Mouse (Mus musculus): ENCODE measurements at regions not wholly inside any gene's neighbourhood (a gene's known extent, or its start where the extent isn't known, plus 50 kb on each side); places are given as distances from the start of the nearest gene placed in this dataset.
"Not testable (repeated sequence)": the region's sequence is repeated elsewhere in the genome, so short reads cannot be mapped to it uniquely, and the experiment has no call there.

DNA sequence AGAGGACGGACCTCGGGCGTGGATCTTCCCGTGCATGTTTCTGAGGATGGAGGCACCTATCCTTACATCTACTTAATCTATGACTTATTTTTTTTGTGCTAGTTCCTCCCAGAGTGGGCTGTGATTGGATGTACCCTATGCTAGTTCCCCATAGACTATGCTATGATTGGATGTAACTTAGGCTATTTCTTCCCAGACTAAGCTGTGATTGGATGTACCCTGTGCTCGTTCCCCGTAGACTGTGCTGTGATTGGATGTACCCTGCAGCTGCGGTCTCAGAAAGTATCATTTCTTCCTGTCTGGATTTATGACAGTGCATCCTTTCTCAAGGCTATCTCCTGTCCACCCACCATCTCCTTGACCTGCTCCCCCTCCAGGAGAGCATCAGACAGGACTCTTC is 410.2 kb downstream of the Ptpru start:
- H3K9ac ChIP-seq, result no peak overlapping the region
- no peak overlapping the region for H3K4me2 ChIP-seq
- WGBS, result 89% methylated on average over 7 of the region's 7 CpGs
- H3K36me3 ChIP-seq, result no peaks in the 10 kb centered on the region
- H3K4me1 ChIP-seq (replicated peaks), result no peaks in the 10 kb centered on the region
- H3K27me3 ChIP-seq, result no peaks in the 10 kb centered on the region
- H3K4me3 ChIP-seq, result no peak overlapping the region
- H3K9me3 ChIP-seq (replicated peaks), result no peaks in the 10 kb centered on the region
- H3K27ac ChIP-seq, result no peak overlapping the region
- ATAC-seq (replicated peaks; ENCODE audit: insufficient number of reproducible peaks, insufficient read depth, low FRiP score, low read depth), result no peak

DNA sequence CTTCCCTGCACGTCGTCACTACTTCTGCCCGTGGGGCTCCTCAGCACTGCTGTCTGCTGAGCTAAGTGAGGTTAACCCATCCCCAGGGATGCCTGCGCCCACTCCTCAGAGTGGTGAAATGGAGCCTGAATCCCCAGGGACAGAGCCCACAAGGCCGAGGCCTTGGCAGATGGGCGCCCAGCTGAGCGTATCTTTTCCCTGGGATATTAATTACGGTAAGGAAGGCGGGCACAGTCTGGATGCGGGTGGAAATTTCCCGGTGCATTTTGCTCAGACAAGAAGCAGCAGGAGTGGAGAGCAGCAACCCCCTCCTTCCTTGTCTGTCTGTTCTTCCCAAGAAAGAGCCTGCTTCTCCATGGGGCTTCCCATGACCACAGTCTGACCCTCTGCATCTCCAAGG is 408.7 kb downstream of the Ptpru start:
- H3K4me3 ChIP-seq, result no peak overlapping the region
- H3K4me2 ChIP-seq, result no peak overlapping the region
- H3K27ac ChIP-seq, result no peak overlapping the region
- H3K36me3 ChIP-seq, result no peaks in the 10 kb centered on the region
- H3K9me3 ChIP-seq (replicated peaks), result no peaks in the 10 kb centered on the region
- H3K27me3 ChIP-seq, result no peaks in the 10 kb centered on the region
- no peak for ATAC-seq (replicated peaks; ENCODE audit: insufficient number of reproducible peaks, insufficient read depth, low FRiP score, low read depth)
- no peak overlapping the region for H3K9ac ChIP-seq
- WGBS, result 66% methylated on average over 11 of the region's 11 CpGs
- no peaks in the 10 kb centered on the region for H3K4me1 ChIP-seq (replicated peaks)

DNA sequence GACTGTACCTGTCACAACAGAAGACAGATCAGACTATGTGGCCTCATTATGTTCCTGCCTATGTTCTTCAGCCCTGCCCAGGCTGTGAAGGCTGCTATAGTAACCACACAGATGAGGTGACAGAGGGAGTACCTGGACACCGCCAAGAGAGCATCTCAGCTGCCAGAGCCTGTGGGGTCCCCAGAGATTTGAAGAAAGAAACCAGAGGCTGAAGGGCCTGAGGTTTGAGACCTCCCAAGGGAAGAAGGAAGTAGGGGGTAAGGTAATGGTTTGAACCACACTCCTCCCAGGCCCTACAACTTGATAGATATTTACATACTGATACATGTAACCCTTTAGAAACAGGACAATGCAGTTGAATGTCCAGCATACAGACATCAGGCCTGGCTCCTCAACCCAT is 407.7 kb downstream of the Ptpru start:
- H3K9ac ChIP-seq, result no peak overlapping the region
- no peaks in the 10 kb centered on the region for H3K4me1 ChIP-seq (replicated peaks)
- 73% methylated on average over 1 of the region's 1 CpGs for WGBS

DNA sequence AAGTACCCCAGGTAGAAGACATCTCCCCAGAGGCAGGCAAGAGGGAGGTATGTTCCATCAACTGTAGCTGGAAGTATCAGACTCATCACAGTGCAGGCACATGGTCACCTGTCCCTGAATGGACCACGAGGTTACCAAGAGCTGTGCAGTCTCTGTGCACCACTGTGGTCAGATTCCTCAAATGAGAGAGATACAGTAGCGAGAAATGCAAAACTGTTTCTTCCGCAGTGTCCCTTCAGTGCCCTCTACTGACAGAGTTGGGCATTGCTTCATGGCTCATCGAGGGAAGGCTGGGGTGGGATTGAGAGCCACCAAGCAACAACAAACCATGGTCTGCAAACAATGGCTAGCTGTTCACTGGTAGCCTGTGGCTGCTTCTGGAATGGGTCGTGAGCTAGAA is 406.9 kb downstream of the Ptpru start:
- Histone ChIP-seq H3K36me3 (no peaks in the 10 kb centered on the region), H3K27ac (no peak overlapping the region), H3K9ac (no peak overlapping the region), H3K4me3 (no peak overlapping the region), H3K4me2 (no peak overlapping the region), H3K4me1 (replicated peaks) (no peaks in the 10 kb centered on the region), H3K9me3 (replicated peaks) (no peaks in the 10 kb centered on the region), H3K27me3 (no peaks in the 10 kb centered on the region; the same call in 1 of the 2 replicates)
- WGBS, result 11% methylated on average over 5 of the region's 5 CpGs
- ATAC-seq (replicated peaks; ENCODE audit: insufficient number of reproducible peaks, insufficient read depth, low FRiP score, low read depth), result no peak

More for the DNA sequence above, 407.7 kb downstream of the Ptpru start:
- ATAC-seq (replicated peaks; ENCODE audit: insufficient number of reproducible peaks, insufficient read depth, low FRiP score, low read depth), result no peak
- Histone ChIP-seq H3K4me3 (no peak overlapping the region), H3K36me3 (no peaks in the 10 kb centered on the region), H3K27me3 (no peaks in the 10 kb centered on the region; the same call in 1 of the 2 replicates), H3K27ac (no peak overlapping the region), H3K9me3 (replicated peaks) (no peaks in the 10 kb centered on the region), H3K4me2 (no peak overlapping the region)

DNA sequence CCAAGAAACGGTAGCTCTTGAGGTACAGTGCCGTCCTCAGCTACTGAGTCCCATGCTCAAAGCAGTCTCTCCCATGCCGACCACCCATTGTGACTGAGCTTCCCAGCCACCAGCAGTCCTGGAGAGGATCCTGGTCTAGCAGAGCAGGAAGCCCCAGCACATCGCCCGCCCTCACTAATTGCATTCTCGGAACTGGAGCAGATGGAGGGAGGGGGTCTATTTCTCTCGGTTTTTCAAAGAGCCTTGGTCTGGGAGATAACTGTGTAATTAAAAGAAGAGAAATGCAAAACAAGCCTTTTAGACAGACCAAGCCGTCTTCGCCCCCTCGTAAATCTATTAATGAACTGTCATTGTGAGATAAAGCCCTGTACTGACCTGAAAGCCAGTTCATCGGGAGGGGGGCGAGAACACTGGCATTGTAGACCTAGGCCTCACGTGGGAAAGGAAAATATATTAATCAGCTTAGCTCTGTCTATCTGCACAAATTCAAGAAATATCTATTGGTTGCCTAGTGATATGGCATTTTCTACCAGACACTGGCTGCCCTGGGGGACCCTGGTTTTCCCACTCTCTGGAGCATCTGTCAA is 405.4 kb downstream of the Ptpru start:
- Histone ChIP-seq H3K9me3 (replicated peaks) (no peaks in the 10 kb centered on the region), H3K36me3 (no peaks in the 10 kb centered on the region), H3K27me3 (no peaks in the 10 kb centered on the region; the same call in 1 of the 2 replicates), H3K4me1 (replicated peaks) (no peaks in the 10 kb centered on the region), H3K27ac (no peak overlapping the region), H3K9ac (no peak overlapping the region), H3K4me2 (no peak overlapping the region), H3K4me3 (no peak overlapping the region)
- no peak for ATAC-seq (replicated peaks; ENCODE audit: insufficient number of reproducible peaks, insufficient read depth, low FRiP score, low read depth)
- 53% methylated on average over 13 of the region's 13 CpGs for WGBS

DNA sequence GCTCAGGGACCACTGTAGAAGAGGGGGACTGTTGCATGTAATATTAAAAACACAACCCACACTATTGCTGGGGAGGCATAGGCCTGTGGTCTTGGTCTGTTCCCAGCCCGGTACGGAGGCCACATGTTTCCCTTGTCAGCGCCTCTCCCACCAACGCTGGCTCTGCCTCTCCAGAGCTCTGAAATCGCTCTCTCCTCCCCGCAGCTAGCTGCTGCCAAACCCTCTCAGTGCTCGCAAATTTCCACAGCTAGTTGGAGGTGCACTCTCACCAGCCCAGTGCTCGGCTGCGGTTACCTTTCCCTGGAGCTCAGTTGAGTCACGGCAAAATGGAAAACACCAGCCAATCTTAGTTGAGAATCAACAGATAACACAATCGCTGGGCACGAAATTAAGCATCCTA is 402.9 kb downstream of the Ptpru start:
- no peak for ATAC-seq (replicated peaks; ENCODE audit: insufficient number of reproducible peaks, insufficient read depth, low FRiP score, low read depth)
- Histone ChIP-seq H3K9me3 (replicated peaks) (no peaks in the 10 kb centered on the region), H3K27ac (no peak overlapping the region), H3K4me1 (replicated peaks) (no peaks in the 10 kb centered on the region), H3K27me3 (peaks cover 4% of the 10 kb centered on the region; the same call in 1 of the 2 replicates), H3K9ac (no peak overlapping the region), H3K36me3 (no peaks in the 10 kb centered on the region), H3K4me3 (no peak overlapping the region), H3K4me2 (no peak overlapping the region)
- WGBS, result 65% methylated on average over 12 of the region's 12 CpGs

DNA sequence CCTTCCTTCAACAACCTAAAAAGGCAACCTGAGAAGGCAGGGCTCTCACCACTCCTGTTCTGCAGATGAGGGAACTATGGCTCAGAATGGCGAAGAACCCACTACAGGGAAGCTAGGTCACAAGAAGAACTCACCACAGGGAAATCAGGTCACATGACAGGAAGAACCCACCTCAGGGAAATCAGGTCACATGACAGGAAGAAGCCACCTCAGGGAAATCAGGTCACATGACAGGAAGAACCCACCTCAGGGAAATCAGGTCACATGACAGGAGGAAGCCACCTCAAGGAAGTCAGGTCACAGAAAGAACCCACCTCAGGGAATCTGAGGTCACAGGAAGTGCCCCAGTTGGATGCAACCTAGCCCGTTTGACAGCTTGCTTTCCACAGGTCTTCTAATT is 399.7 kb downstream of the Ptpru start:
- Histone ChIP-seq H3K27ac (no peak overlapping the region), H3K36me3 (no peaks in the 10 kb centered on the region), H3K4me2 (no peak overlapping the region), H3K9me3 (replicated peaks) (no peaks in the 10 kb centered on the region), H3K4me3 (no peak overlapping the region), H3K27me3 (peaks cover 4% of the 10 kb centered on the region; the same call in 1 of the 2 replicates), H3K4me1 (replicated peaks) (no peaks in the 10 kb centered on the region), H3K9ac (no peak overlapping the region)
- WGBS, result 80% methylated on average over 2 of the region's 2 CpGs
- no peak for ATAC-seq (replicated peaks; ENCODE audit: insufficient number of reproducible peaks, insufficient read depth, low FRiP score, low read depth)

DNA sequence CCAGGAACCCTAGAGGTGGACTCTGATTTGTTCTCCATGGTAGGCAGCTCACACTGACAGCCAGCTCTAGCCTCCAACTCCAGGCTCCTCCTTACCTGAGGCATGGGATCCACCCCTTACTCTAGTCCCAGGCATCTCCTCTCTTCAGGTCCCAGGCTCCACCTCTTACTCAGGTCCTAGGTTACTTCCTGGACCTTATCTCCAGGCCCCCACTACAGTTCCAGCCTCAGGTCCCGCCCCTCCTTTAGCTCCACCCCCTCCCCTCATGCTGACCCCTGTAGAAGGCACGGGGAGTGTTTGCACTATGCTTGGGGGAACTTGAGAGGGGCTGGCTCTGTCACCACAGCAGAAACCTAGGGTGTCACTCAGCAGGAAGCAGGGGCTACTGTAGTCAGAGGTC is 399.2 kb downstream of the Ptpru start:
- no peak overlapping the region for H3K9ac ChIP-seq
- ATAC-seq (replicated peaks; ENCODE audit: insufficient number of reproducible peaks, insufficient read depth, low FRiP score, low read depth), result no peak
- peaks cover 4% of the 10 kb centered on the region; the same call in 1 of the 2 replicates for H3K27me3 ChIP-seq
- no peak overlapping the region for H3K4me3 ChIP-seq
- 11% methylated on average over 2 of the region's 2 CpGs for WGBS
- H3K27ac ChIP-seq, result no peak overlapping the region
- H3K9me3 ChIP-seq (replicated peaks), result no peaks in the 10 kb centered on the region
- no peak overlapping the region for H3K4me2 ChIP-seq
- no peaks in the 10 kb centered on the region for H3K36me3 ChIP-seq
- H3K4me1 ChIP-seq (replicated peaks), result no peaks in the 10 kb centered on the region

DNA sequence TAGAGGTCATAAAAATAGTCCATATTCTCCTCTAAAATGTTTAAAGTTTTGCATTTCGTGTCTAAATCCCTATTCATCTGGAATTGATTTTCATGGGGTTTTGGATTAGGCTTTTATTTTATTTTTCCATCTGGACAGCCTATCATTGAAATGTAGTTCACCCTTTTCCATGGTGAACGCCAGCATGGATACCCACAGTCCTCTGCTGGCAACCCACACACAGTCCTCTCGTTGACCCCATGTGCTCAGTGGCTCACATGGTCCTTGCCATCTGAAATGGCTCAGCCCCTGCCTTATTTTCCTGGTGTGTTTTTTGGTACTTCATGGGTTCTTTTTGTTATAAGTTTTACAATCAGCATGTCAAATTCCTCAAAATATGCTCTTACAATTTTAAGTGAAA is 397.2 kb downstream of the Ptpru start:
- no peaks in the 10 kb centered on the region for H3K4me1 ChIP-seq (replicated peaks)
- no peaks in the 10 kb centered on the region for H3K9me3 ChIP-seq (replicated peaks)
- H3K4me2 ChIP-seq, result no peak overlapping the region
- whole genome bisulfite sequencing, result 74% methylated on average over 3 of the region's 3 CpGs
- ATAC-seq (replicated peaks; ENCODE audit: insufficient number of reproducible peaks, insufficient read depth, low FRiP score, low read depth), result no peak
- no peak overlapping the region for H3K27ac ChIP-seq
- no peaks in the 10 kb centered on the region for H3K36me3 ChIP-seq
- H3K27me3 ChIP-seq, result 0 out of 2 replicates have a peak, but pooled peaks cover 4% of the 10 kb centered on the region
- H3K9ac ChIP-seq, result no peak overlapping the region
- no peak overlapping the region for H3K4me3 ChIP-seq

DNA sequence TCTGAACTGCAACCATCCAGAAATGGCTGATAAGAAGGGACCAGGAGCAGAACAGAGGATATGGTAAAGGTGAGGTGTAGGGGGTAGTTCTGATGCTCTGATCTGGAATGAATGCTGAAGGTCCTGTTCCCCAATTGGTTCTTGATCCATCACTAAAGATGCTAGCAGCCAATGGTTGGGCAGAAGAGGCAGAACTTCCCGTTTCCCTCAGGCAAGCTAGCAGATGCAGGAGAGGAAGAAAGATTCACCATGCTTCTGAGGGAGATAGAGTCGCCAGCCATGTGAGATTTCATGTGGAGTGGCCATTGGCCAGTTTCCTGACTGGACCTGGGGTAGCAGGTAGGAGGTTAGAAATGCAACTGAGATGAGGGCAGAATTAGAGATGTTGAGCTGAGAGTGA is 394.6 kb downstream of the Ptpru start:
- 53% methylated on average over 2 of the region's 2 CpGs for WGBS
- H3K4me1 ChIP-seq (replicated peaks), result no peaks in the 10 kb centered on the region
- H3K27me3 ChIP-seq, result 0 out of 2 replicates have a peak, but pooled peaks cover 4% of the 10 kb centered on the region
- no peak for ATAC-seq (replicated peaks; ENCODE audit: insufficient number of reproducible peaks, insufficient read depth, low FRiP score, low read depth)
- no peaks in the 10 kb centered on the region for H3K36me3 ChIP-seq
- no peak overlapping the region for H3K4me3 ChIP-seq
- no peak overlapping the region for H3K9ac ChIP-seq
- no peak overlapping the region for H3K4me2 ChIP-seq
- H3K9me3 ChIP-seq (replicated peaks), result no peaks in the 10 kb centered on the region
- no peak overlapping the region for H3K27ac ChIP-seq

DNA sequence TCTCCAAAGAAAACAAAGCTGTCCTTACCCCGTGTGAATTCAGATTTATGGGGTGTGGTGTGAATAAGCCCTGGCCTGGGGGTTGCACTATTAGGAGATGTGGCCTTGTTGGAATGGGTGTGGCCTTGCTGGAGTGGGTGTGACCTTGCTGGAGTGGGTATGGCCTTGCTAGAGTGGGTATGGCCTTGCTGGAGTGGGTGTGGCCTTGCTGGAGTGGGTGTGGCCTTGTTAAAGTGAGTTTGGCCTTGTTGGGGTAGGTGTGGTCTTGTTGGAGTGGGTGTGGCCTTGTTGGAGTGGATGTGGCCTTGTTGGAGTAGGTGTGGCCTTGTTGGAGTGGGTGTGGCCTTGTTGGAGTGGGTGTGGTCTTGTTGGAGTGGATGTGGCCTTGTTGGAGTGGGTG is 387.8 kb downstream of the Ptpru start:
- not testable (repeated sequence) for H3K9me3 ChIP-seq (replicated peaks); H3K27me3 ChIP-seq; H3K9ac ChIP-seq; H3K27ac ChIP-seq; H3K4me3 ChIP-seq; H3K4me2 ChIP-seq; H3K36me3 ChIP-seq; ATAC-seq (replicated peaks; ENCODE audit: insufficient number of reproducible peaks, insufficient read depth, low FRiP score, low read depth); H3K4me1 ChIP-seq (replicated peaks)
- WGBS, result 72% methylated on average over 1 of the region's 1 CpGs

DNA sequence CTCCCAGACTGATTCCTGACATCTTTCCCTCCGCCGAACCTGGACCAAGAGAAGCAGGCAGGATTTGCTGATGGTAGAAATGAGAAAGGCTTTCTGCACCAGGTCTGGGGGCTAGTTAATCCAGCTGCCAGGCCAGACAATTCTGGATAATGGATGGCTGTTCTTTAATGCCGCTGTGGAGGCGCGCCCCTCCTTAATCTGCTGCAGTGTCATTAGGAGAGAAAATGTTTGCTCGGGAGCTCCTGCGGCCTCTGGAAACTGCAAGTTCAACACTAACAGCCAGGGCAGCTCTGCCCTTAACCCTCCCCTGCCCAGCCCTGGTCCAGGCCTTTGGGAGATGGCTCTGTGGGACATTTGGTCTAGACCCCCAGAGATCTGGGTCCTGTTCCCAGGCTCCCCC is 380.5 kb downstream of the Ptpru start:
- H3K9ac ChIP-seq, result no peak overlapping the region
- H3K4me2 ChIP-seq, result no peak overlapping the region
- no peak overlapping the region for H3K4me3 ChIP-seq
- H3K27me3 ChIP-seq, result no peaks in the 10 kb centered on the region; the same call in 1 of the 2 replicates
- no peak overlapping the region for H3K27ac ChIP-seq
- H3K4me1 ChIP-seq (replicated peaks), result no peaks in the 10 kb centered on the region
- 50% methylated on average over 7 of the region's 7 CpGs for WGBS
- H3K36me3 ChIP-seq, result no peaks in the 10 kb centered on the region
- H3K9me3 ChIP-seq (replicated peaks), result no peaks in the 10 kb centered on the region
- no peak for ATAC-seq (replicated peaks; ENCODE audit: insufficient number of reproducible peaks, insufficient read depth, low FRiP score, low read depth)

Data from heart, embryonic 15.5 days (tissue).